Mouse (Mus musculus): ENCODE measurements around the gene Vwa3a.
A peak's percentile ranks its signal among the peaks of the same experiment; 100 is the strongest.

The Vwa3a gene

DNA sequence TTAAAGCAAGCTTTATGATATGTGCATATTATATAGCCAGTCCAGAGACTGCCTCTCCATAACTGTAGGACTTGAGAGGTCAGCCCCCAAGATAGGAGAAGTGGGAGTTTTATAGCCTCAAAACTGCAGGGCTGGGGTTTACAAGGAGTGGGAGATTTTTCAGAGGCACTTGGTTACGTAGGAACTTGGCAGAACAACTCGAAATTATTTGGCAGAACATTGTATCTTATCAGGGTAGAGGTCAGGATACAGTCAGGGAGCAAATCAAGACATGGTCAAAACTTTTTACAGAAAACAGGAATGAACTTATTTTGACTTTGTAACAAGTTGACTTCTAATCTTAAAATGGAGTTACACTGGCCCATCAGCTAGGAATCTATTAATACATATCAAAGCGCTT, 6.9 kb downstream of the Vwa3a start:
- DNase-seq (ENCODE audit: extremely low read depth, insufficient read length, low spot score), result no peak

DNA sequence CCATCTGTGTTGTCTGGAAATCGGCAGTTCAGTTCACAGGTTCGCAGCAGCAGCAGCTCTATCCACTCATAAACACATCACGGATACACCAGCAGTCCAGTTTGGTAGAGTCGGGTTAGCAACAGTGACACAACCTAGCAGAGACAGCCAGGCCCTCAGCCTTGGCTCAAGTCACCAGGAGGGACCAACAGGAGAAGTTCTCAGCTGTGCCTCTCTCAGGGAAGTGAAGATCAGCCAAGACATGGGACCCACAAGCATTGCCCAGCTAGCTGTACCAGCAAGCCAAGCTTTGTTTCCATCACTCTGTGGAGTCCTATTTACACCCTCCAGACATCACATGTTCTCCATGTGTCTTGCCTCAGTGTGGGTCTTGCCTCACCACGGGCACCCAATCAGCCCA, 7.7 kb downstream of the Vwa3a start:
- no peak for DNase-seq (ENCODE audit: extremely low read depth, insufficient read length, low spot score)

DNA sequence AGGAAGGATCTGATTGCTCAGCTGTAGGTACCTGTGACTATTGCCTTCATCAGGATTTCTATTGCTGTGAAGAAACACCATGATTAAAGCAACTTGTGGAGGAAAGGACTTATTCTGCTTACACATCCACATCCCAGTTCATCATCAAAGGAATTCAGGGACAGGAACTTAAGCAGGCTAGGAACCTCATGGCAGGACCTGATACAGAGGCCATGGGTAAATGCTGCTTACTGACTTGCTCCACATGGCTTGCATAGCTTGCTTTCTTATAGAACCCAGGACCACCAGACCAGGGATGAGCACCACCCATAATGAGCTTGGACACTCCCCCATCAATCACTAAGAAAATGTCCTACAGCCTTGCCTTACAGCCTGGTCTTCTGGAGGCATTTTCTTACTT, 9.4 kb downstream of the Vwa3a start:
- DNase-seq (ENCODE audit: extremely low read depth, insufficient read length, low spot score), result no peak

DNA sequence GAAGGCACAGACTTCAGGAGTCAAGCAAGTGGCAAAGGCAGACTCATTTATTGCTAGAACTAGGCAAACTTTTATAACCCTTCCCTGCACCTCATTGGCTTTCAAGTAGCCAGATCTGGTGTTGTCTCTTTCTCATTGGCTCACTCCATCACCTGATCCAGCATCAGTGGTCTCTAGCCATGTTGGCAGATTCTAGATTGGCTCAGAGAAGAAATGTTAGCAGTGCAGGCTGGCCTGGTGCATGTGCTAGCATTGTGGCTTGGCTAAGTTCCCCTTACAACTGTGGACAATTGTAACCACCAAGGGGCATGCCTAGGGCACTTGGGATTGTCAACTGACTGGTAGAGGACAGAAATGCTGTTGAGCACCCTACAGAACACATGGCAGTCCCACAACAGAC, 12.2 kb downstream of the Vwa3a start:
- peak; percentile 24 for DNase-seq (ENCODE audit: extremely low read depth, insufficient read length, low spot score)

DNA sequence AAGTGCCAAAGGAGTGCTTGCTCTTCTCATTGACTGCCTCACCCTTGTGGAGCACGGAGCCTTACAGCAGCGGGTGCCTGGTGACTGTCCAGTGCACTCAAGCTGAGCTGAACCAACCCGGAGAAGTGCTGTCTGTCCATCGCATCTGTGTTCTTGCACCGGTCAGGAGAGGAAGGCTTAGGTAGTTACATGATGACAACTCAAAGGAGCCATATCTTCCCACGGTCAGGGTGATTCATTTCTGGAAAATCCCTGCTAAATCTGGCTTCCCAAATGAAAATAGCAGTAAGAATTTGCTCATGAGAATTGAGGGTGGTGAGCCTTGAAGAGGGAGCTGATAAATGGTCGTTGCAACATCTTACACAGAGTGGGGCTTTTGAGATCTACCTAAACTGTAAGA, 12.8 kb downstream of the Vwa3a start:
- peak; percentile 20 for DNase-seq (ENCODE audit: extremely low read depth, insufficient read length, low spot score)

DNA sequence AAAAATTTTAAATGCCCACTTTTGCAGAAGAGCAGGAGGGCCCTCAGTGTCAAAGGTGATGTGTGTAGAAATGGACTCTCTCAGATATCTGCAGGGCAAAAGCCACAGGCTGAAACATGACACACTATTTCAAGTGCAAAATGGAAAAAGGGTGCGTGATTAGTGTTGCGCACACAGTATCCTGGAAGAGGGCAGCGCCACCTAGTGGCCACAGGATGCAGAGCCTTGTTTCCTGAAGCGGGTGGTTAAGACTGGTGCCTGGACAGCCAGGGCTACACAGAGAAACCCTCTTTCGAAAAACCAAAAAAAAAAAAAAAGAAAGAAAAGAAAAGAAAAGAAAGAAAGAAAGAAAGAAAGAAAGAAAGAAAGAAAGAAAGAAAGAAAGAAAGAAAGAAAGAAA, 15.6 kb downstream of the Vwa3a start:
- DNase-seq (ENCODE audit: extremely low read depth, insufficient read length, low spot score), result peak; percentile 47

DNA sequence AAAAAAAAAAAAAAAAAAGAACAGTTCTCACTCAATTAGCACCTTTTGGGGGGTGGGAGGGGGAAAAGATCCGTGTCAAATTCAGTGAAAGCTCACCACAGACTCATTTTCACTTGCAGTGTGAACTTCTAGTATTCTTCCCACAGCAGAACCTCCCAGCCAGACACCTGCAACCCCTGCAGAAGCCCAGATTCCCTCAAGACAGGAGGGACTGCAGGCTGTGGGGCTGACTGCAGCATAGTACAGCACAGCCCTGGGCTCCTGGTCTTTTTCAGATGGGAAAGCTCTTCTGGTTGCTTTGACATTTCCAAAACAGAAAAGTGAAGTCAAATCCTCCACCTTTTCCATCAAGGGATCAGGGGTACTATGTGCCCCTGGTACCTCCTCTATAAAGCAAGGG, 28.3 kb downstream of the Vwa3a start:
- DNase-seq (ENCODE audit: extremely low read depth, insufficient read length, low spot score), result no peak

DNA sequence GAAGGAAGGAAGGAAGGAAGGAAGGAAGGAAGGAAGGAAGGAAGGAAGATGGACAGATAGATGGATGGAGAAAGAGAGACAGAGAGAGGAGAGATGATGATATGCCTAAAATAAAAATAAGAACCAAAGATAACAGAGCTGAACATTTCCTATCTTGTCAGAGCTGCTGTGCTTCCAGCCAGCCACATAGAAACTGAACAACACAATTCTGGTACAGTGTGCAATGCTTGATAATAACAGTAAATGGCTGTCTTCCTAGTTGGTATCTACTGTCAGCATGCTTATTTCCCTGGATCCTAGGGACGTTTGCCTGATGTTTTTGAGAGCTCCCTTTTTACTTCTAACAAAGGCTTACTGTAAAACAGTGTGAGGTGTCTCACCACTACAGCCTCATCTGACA, 32.3 kb downstream of the Vwa3a start:
- DNase-seq (ENCODE audit: extremely low read depth, insufficient read length, low spot score), result no peak

DNA sequence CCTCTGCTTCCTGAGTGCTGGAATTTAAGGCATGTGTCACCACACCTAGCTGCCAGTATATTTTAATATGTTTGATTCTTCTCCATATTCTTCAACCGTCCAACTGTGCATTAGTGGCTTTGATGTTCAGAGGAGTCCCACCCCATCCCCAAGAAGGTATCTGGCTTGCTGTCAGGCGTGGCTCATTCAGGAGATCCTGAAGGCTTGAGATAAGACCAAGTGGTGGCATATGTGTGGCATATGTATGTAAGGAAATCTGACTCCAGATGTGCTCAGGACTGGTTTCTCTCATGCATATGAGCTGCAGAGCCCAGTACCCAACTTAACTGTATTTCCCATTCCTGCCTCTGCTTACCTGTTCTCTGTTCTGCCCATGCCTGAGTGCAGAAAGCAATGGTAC, 38.9 kb downstream of the Vwa3a start:
- DNase-seq (ENCODE audit: extremely low read depth, insufficient read length, low spot score), result no peak

DNA sequence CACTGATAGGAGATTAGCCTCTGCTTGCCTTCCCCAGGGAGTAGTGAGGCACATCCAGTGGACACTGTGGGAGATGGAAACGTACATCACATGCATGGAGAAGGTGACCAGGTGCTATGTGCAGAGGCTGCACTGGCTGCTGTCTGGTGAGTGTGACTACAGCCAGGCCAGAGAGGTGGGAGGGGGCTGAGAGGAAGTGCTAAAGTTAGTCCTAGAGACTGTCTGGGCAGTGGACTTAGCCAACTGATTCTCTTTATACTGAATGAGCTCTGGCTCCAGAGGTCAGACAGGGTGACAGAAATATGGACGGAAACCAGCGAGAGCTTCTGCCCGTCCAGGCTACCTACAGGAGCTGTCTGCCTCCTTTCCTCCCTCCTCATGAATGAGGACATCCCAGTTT, 56.4 kb downstream of the Vwa3a start:
- DNase-seq (ENCODE audit: extremely low read depth, insufficient read length, low spot score), result no peak

DNA sequence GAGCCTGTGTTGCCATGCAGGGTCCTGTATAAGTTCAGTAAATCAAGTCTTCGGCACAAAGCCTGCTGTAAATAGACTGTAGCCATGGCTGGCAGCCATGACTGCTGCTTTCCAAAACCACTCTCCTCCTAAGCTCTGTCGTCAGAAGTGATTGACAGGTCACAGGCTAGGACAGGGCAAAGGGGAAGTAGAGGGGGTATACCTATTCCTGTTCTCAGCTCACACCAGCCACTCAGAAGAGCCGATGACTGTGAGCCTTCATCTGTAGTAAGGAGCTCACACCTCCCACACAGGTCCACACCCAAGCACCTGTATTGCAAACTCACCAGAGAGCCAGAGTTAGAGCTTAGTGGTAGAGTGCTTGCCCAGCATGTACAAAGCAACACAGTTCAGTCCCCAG, 57.3 kb downstream of the Vwa3a start:
- no peak for DNase-seq (ENCODE audit: extremely low read depth, insufficient read length, low spot score)

DNA sequence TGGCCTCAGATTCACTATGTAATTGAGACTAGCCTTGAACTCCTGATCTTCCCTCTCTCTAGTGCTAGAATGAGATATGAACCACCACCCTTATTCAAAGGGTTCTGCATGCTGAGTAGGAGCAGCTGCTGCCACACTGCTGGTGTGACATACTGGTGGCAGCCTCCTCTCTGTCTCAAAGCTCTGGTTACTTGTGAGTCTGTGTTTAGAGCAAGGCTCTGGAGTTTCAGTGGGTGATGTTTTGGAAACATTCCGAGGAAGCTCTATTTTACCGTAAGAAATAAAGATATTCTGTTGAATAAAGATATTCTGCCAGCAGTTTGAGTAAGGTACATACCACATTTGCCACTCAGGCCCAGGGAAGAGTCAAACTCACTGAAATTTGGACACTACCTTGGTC, 64.2 kb downstream of the Vwa3a start:
- no peak for DNase-seq (ENCODE audit: extremely low read depth, insufficient read length, low spot score)

DNA sequence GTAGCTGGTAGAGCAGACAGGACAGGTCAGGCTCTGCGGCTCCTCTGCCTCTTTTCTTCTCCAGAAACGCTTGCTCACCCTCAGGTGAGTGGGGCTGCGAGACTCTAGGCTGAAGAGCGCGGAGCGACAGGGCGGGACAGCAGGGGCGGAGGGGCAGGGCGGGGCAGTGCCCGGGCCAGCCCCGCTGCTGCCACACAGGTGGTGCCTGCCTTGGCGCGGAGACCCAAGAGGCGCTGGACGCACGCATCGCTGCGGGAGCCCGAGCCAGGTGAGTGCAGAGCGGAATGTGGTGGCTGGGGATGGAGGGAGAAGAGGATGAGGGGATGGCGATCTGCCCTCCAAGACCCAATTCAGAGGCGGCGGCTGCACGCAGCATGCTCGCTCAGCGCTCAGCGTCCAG, 70.6 kb downstream of the Vwa3a start:
- no peak for DNase-seq (ENCODE audit: extremely low read depth, insufficient read length, low spot score)

DNA sequence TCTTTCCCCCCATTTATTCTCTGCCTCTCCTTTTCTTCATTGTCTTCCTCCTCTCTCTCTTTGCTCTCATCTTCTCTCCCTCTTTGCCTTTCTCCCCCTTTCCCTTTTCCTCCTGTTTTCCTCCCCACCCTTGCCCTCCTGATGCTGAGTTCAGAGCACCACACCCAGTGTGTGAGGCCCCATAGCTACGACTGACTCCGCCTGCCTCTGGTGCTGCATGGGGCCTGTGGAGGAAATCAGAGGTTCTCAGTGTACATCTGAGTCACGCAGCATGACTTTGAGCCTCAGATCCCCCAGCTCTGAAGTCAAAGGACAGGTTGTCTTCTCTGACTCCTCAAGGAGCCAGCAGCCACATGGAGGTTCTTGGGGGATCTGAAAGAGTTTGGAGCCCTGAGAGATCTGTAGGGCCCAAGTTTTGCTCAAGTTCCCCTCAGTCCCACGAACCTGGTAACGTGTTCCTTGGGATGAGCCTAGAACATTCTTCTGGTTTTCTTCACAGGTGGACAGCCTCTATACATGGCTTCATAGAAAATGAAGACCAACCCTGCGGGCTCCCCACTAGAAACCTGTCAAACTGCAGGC, 72.8 kb downstream of the Vwa3a start, which contains the start of gene Gm5737:
Gene Gm5737, plus strand, starts transcription at position 532 of the 582 bp plus-strand sequence.
- no peak for DNase-seq (ENCODE audit: extremely low read depth, insufficient read length, low spot score)

DNA sequence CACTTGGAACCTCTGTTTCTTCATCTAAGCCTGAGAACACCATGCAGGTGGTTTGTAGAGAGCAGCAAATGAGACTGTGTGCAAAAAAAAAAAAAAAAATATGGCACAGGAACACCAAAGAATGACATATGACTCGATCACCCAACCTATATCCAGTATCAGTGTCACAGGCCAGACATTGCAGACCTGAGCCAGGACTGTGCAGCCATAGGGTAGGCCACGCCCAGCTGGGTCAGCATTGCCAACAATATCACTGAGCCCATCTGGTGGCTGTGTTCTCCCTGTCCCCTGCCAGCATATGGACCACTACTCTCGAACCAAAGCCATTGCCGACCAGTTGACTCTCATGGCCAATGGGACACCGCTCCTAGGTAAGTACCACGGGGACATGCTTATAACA, 78.4 kb downstream of the Vwa3a start:
- no peak for DNase-seq (ENCODE audit: extremely low read depth, insufficient read length, low spot score)

DNA sequence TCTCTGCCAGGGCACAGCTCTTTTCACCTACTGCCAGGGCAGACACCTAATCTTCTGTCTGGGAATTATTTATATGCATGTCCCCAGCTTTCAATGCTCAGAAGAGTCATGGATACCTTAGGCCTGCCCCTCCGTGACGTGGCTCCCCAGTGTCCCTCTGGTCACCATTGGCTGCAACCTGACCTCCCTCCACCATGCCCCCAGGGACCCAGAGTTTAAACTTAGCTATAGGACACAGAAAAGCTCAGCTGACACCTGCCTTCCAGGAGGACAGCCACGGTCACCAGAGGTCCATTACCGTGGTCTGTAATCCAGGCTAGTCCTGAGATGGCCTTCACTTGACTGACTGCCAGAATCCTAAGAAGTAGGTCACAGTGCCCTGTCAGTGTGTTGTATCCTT, 80.3 kb downstream of the Vwa3a start:
- DNase-seq (ENCODE audit: extremely low read depth, insufficient read length, low spot score), result no peak

DNA sequence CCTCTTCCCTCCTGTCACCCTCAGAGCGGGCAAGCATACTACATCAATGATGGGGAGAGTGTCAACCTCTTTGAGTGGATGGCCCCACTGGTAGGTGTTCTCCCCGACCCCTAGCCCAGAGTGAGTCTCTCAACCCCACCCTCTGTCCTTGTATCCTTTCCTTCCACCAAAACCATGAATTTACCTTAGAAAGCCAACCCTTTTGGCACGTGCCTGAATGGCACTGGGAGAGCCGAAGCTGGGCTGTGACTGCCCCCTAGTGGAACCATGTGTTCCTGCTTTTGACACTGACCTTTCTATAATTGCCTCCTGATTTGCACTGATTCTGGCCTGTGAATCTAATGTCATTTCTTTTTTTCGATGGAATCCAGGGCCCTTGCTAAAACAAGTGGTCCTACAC, 84.1 kb downstream of the Vwa3a start:
- no peak for DNase-seq (ENCODE audit: extremely low read depth, insufficient read length, low spot score)

DNA sequence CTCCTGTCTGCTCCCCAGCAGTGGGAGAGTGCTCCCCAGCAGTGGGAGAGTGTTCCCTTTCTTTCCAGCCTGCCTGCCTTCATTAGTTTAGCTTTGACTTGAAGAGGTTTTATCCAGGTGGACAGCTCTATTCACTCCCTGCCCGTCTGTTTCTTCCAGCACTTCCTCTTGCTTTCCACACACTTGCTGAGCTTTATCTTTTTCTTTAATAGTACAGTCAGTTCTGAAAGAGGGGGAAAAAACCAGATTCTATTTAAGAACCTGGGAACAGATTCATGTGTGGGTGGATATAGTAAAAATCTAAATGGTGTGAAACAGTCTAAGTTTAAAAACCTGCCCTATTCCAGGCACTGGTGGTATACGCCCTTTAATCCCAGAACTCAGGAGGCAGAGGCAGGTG, 86.0 kb downstream of the Vwa3a start:
- DNase-seq (ENCODE audit: extremely low read depth, insufficient read length, low spot score), result no peak

DNA sequence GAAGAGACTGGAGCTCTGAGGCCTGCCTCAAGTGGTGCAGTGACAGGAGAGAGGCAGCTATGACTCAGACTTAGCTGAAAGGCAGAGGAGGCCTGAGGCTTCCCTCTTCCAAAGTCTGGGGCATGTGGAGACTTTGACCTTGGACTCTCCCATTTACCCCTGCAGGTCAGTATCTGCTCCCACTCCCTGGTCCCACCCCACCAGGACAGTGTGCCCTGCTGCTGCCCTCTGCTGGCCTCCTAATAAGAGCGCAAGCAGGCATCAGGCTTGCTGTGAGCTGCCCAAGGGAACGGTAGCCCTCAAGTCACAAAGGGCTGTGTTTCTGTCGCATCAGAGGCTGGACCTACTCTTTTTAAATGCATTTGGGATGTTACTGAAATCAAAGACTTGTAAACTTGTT, 87.3 kb downstream of the Vwa3a start:
- peak; percentile 33 for DNase-seq (ENCODE audit: extremely low read depth, insufficient read length, low spot score)

DNA sequence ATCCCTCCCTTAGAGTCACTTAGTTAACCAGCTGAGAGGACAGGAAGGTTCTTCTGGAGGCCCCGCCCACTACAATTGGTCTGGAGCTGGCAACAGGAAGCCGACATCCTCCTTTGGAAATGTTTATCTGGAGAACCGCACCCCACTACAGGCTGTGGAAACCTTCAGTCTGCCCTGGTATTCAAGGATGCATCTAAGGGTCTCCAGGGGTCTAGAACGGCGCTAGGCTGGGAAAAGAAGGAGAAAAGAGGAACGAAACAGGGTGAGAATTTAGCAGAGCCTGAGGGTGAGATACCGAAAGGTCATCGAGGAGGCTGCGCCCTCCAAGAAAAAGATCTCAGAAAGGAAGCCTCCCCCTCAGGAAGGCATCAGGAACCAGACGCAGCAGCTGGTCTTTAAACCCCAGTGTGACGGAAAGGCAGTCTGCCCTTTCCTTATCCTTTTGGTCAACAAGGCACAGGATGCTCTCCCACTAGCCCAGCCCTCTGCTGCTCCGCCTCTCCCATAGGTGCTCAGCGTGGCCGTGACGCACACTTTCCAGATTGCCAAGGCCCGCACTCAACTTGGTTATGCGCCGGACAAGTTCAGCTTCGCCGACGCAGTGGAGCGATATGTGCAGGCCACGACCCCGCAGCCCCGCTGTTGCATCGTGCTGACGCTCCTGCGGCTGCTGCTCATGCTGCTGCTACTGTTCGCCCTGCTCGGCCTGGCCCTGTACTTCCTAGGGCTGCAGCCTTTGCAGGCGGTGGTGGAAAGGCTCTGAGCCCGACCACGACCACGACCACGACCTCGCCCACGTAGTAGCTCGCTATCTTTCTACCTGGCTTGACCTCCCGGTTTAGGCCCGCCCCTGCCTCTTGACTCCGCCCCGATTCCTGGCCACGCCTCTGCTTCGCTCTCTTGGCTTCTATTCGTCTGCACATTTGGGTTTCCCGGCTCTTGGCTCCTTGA, 91.6 kb downstream of the Vwa3a start:
- peak; percentile 50 for DNase-seq (ENCODE audit: extremely low read depth, insufficient read length, low spot score)

DNA sequence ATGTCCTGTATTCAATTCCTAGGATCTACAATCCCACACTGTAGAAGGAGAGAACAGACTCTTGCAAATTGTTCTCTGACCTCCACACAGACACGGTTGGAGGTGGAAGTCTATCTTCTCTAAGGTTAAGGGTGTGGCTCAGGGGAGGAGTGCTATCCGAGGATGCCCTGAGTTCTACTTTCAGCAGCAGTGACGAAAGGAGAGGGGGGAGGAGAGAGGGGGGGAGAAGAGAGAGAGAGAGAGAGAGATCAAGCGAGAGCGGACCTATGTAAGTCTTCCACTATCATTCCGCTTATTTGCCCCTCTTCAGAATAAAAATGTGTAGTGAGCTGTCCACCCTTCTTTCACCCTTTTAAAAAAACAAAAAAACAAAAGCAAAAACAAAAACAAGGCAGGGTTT, 95.3 kb downstream of the Vwa3a start:
- DNase-seq (ENCODE audit: extremely low read depth, insufficient read length, low spot score), result no peak

DNA sequence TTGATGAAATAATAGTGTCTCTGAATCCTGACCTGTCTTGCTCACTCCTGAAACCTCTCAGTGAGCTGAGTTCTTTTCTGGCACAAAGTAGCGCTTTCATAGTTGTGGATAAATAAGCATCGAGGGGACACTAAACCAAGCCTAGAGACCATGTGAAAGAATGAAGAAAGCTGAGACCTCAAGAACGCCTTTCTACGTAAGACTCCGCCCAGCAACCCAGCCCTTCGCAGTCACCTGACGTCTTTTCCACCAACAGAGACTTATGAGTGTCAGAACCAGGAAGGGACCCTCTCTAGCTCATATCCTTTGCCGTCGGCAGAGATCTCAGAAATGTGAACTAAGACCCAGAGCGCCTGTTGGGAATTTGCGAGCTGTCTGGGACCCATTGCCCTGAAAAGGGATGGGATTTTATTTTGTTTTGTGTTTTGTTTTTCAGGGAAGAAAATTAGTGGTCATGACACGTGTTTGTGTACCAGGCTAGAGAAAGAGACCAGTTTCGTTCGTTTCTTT, 95.8 kb downstream of the Vwa3a start:
- peak; percentile 61 for DNase-seq (ENCODE audit: extremely low read depth, insufficient read length, low spot score)
